Mouse (Mus musculus) cerebellum, postnatal 10 days (tissue): ENCODE results near the gene Gm28051.

ENCODE experiments used
- DNase-seq, 2 experiments: peaks; one replicate each; pipeline ENCODE4 v3.0.0; 2021; ENCODE audit warnings: mixed read lengths in 2 of 2

Gene Gm28051

DNA sequence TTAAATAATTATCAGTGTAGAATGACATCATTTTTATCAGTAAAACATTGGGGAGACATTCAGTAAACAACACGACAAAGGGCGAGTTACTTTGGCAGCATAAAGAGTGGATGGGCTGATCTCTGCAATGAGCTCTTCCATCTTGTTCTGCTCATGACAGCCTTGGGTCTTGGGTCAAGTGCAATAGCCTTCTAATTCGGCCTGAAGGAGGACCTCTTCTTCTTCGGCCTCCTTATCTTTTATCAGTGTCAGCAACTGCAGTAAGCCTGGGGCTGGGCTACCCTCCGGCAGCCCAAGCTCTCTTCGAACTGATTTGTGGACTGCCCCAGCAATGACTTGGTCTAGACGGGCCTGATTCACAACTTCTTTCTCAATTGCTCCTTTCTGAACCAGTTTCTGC is 15.5 kb downstream of the Gm28051 start:
- DNase-seq: no peak

DNA sequence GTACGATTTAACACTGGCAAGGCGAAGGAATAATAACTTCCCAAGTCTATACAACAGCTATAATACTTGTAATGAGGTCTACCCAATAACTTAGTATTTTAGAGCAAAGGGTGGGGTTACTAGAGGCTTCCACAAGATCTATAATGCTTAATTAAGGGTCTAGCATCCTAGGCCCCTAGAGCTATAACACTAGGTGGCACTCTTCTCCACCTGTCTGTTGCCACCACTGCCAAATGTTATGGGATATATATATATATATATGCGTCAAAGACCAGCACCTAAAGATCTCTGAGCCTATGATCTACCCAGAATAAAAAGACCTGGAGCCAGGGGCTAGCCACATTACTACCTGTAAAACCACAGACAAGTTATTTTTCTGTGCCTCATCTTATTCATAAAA is 17.3 kb downstream of the Gm28051 start:
- DNase-seq: peak; percentile 30 to 45

DNA sequence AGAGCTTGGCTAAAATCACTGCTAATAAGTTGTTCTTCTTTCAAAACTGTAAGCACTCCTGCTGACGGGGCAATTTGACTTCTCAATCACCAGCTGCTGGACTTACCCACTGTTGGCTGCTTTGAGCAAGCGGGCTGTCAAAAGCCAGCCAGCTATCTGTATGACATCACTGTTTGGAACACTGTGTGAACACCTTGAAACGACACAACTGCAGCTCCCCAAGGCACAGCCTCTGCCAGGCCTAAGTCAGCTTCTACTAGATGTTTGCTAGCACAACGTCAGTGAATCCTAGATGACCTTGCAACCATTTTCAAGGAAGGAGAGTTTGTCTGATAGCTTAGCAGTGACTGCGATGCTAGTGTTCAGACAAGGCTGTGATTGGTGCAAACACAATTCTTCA is 18.5 kb downstream of the Gm28051 start:
- DNase-seq: no peak

DNA sequence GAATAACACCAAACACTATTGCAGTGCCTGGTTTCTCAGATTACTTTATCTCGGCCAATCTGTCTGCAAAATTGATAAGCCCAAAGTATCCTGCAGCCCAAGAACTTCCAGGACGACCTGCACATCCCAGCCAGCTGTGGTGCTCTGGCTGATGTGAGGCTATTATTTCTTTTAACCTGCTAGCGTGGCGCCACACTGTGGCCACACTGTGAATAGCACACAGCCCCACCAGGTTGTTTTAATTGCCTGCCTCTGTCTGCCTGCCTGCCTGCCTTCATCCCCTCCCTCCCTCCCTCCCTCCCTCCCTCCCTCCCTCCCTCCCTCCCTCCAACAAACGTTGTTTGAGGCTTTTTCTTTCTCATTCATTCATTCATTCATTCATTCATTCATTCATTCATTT is 24.2 kb downstream of the Gm28051 start:
- peak; percentile 53 to 55 for DNase-seq

DNA sequence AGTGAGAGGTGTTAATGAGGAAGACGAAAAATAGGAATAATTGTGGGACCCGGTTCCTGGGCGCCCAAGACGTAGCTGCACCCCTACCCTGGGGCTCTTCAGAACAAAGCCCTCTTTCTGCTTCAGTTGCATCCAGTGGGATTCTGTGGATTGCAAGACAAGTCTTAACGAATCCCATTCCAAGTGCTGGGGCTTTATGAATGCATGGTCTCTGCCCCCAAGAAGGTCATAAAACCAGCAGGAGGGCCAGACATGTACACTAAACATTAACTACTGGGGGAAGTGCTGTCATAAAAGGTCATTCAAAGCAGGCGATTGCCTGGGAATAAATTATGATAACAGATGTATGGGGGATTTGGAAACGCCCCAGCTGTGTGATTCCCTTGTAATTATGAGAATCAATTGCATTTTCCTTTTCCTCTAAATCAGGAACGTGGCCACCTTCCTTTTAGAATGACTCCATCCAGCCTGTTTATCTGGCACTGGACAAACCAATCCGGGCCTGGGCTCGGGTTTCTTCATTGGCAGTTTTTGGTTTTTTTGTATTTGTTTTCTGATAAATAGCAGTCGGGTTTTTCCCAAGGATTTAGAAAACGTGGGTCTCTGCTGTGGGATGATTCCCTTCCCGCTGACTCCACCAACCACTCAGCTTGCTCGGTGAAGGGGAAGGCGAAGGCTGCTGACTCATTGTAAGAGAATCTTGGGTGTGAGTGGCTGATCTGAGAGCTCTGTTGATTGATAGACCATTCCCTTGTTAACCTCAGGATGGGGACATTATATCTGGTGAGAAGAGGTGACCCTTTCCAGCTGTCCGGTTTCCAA is 26.6 kb downstream of the Gm28051 start:
- peak; percentile 44 to 53 for DNase-seq

DNA sequence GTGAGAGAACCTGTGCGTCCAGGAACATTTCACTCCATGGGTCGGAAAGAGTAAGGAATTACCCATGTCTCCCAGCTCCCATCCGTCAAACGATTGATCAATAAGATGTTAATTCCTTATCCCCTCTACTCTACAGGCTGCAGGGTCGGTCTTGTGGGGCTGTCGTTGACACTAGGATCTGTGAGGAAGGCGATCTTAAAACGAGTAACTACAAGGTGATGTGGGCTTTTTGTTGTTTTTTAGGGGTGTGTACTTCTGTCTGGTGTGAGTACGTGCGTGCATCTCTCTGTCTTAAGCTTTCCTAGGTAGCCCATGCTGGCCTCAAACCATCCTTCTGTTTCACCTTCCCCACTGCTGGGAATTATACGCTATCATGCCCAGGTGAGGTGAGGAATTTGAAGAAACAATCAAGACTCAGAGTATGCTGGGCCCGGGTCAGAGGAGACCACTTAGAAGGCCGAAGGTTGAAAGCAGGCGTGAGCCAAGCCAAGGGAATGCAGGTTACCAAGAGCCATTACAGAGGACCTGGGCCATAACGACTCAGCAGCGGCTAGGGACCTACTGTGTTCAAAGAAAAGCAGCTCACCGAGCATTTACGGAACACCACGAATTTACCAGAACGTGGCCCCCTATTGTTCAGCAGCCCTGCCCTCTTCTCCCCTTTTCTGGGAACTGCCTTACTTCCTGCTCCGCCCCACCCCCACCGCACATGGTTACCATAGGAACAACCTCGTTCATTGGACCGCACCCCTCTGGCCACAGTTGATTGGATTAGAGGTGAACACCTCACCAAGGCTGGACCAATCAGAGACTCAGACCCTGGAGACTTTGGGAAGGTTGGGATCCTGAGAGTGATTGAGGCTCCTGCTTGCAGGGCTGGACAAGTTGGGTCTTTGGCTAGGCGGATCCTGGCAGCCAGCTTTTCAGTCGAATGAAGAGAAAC is 27.4 kb downstream of the Gm28051 start:
- peak; percentile 96 for DNase-seq

DNA sequence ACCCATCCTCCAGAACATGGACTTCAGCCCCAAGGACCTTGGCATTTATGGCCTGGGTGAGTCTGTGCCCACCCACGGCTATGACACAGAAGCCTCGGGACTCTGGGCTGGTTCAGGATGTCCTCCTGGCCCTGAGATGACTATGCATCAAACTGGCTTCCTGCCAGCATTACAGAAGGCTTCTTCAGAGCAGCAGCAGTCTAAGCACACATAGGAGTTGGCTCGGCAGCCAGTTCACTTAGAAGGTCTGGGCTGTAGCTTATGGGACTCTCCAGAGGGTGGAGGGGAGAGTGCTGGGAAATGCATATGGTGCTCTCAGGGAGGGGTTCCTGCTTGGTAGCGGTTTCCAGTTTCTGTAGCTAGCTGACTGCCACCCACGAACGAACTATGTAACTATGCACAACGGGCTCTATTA is 31.8 kb downstream of the Gm28051 start:
- peak in 1 of 2 experiments; percentile 25 for DNase-seq

DNA sequence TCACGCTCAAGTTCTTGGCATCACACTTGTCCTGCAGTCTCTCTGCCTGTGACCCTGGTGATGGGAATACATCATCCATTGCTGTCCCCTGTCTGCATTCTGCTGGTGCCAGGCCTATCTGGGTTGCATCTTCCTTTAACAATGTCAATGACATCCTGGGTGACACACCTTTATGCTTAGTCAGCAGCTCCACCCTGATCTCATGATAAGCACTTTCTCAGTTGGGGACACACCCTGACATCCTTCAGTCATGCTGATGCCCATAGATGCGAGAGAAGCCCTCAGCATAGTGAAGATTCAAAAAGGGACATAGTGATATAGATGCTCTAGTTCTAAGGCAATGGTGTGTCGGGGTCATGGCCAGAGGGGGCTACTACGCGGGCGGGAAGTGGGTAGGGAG is 32.4 kb downstream of the Gm28051 start:
- DNase-seq: no peak

DNA sequence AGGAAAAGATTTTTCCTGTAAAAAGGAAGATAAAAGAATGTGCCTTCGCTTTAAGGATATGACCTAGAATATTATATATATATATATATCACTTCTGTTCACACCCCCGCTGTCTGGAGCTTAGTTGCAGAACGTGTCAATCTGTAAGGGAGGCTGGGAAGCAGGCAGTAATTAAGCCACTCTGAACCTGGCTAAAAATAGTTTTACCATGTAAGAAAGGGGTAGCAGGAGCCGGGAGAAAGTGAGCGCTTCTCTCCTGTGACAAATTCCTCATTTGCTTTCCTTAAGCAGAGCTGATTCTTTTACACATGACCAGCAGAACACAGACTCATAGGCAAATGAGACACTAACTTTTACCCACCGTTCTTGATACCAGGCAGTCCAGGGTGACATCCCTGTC is 33.7 kb downstream of the Gm28051 start:
- DNase-seq: no peak

DNA sequence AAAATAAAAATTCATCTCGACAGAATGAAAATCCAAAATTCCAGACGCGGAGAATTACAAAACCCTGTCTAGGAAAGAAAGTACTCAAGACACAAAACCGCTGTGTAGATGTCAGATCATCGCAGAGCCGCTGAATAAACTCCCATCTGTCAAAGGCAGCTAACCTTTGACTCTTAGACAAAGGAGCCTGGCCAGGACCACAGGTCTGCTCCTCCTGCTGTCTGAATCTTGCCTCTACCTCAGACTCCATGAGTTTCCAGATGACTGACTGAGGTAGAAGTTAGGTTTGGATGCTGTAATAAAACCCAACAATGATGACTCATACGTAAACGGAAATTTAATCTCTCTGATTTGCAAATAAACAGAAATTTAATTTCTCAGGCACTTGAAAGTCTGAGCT is 34.6 kb downstream of the Gm28051 start:
- DNase-seq: no peak

DNA sequence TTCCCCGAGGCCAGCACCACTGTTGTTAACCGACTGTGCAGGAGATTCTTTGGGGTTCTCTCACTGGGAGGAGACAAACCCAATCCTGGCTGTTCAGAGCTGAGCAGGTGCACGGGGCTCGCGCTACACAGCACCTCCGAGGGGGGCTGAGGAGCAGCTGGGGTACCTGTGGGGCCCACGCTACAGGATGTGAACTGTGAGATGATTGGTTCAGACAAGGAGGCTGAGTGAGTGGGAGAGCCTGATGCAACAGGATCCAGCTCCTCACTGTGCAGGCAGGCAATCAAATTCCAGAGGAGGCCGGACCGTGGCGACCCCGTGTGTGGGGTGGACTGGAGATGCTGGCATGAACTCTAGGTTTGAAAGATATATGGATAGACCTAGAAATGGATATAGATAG is 35.1 kb downstream of the Gm28051 start:
- no peak for DNase-seq

DNA sequence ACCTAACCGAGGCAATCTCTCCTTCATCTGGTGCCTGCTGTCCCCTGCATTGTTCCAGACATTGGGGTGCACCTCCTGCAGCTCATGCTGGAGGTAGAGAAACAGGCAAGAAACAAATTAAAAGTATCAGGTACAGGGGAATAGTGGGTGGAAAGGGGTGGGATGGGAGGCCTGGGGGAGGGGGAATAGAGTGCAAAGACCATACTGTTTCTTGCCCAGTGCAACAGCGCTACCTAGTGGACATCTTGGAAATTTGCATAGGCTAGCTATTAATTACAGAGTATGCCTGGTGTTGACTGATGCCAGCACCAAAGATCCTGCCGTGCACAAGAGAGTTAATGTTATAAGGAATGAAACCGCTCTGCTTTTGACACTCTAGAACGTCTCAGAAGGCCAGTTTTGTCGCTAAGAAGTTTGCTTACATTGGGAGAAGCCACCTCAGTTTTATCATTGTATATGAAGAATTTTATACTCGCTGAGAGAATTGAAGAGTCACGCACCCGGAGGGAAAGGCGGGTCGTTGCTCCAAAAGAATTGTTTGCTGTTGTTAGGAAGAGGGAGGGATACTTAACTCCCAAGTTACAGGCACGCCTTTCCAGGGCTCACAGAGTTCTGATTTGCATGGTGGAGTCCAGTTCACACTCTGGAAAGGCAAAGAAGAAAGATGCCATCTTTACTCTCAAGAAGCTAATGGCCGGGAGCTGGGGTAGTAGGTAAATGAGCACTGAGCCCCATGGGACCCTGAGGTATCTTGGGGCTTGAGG is 37.8 kb downstream of the Gm28051 start:
- DNase-seq: peak; percentile 83 to 87

DNA sequence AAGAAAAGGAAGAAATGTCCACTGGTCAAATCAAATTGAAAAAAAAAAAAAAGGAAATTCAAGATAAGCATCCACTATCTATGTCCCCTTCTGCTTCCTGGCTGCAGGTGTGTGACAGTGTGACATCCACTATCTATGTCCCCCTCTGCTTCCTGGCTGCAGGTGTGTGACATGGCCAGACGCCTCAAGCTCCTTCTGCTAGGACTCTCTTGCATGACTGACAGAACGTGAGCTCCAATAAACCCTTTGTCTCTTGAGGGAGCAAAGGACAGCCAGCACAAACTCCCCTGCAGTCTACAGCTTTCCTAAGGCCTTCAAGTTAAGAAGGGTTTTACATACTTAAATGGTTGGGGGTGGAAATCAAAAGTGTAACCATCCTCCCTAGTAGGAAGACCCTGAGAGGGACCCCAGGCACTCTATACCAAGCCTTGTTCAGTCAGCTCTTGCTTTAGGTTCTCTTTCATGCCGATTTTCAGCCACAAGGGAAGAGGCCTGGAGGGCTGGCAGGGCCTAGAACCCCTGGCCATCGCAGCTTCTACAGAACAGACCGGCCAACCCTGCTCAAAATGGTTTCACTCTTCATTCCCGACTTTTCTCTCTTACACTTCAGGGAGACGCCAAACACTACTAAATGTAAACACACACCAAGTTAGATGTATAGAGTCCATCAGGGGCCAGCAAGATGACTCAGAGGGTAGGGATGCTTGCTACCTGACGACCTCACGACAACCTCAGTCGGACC is 42.7 kb downstream of the Gm28051 start:
- DNase-seq: no peak

DNA sequence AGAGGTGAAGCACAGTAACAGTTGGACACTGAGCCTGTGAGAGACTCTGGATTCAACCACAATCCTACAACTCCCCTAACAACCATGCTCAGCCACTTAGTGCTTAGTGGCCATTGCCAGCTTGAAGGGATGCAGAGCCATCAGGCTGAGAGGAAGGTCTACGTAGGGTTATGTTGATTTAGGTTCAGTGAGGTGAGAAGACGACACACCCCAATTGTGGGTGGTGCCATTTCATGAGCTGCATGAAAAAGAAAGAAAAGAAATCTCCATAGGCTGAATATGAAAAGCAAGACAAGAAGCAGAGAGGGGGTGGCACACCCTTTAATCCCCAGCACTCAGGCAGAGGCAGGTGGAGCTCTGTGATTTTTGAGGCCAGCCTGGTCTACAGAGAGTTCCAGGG is 43.4 kb downstream of the Gm28051 start:
- DNase-seq: no peak

DNA sequence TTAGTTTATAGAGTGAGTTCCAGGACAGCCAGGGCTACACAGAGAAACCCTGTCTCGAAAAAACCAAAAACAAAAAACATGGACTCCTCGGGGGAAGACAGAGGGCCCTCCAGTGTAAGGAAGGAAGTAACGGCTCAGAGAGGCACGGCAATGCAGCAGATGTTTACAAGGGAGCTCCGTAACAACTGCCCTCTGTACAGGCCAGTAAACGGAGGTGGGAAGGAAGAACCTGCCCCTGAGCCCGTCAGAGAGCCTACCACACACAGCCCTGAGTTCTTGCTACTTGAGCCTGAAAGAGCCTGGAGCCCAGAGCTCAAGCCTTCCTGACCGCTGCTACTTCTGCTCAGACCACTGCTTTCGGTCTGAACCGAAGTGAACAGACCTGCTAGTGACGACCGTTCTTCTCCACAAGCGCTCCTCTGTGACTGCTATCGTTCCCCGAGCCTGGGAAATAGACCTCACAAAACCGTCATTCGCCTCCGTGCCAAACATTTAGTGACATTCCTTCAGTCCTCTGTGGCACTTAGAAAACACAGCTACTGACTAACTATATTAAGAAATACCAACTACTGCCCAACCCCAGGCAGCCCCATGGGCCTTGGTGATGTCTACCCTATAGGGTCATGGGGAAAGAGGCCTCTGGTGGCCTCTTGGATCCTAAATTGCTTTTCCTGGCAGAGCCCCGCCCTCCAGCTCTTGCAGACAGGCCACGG is 44.3 kb downstream of the Gm28051 start:
- no peak for DNase-seq

DNA sequence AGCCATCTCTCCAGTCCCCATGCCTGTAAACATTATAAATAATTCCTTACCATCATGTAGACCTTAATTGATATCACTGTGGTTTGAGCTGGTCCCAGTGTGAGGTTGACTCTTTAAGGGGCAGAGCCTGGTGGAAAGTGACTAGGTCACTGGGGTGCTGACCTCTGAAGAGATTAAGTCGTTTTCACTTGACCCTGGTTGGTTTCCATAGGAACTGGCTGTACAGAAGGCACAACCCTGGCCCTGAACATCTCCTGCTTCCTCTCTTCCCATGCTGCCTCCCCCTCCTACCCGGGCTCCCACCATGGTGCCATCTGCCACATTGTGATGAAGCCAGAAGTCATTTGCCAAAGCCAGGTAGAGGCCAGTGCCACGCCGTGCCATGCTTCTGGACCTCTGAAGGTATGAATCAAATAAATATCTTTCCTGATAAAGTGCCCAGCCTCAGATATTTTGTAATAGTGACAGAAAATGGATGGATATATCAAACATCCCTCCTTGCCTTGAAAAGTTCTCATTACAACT is 46.7 kb downstream of the Gm28051 start:
- peak; percentile 69 to 82 for DNase-seq

DNA sequence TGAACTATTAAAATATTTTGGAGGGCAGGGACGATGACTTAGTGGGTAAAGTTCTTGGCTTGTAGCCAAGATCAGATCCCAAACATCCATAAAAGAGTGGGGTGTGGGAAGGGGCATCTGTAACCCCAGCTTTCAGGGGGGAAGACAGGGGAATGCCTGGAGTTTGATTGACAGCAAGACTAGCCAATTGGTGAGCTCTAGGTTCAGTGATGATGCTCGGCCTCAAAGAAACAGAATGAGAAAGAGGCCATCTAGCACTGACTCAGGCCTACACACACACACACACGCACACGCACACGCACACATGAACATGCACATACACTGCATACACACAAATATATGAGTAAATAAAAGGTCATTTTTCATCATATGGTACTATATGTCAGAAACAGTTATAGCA is 47.7 kb downstream of the Gm28051 start:
- no peak for DNase-seq

DNA sequence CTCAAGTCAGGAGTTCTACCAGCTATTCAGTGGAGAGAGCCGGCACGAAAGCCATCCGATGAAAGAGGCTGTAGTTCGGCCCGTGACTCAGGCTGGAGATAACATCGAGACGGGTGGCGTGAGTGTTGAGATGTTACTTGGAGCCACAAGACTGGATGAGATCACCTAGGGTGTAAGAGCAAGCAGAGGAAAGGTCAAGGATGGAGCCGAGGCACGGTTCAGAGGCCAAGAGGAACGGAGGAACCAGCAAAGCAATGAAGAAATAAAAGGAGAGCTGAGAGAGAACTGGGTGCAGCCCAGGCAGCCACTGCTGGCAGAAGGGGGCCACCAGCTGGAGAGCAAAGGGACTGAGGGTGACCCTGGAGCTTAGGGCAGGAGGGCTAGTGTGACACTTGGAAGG is 49.3 kb downstream of the Gm28051 start:
- DNase-seq: peak in 1 of 2 experiments; percentile 46

DNA sequence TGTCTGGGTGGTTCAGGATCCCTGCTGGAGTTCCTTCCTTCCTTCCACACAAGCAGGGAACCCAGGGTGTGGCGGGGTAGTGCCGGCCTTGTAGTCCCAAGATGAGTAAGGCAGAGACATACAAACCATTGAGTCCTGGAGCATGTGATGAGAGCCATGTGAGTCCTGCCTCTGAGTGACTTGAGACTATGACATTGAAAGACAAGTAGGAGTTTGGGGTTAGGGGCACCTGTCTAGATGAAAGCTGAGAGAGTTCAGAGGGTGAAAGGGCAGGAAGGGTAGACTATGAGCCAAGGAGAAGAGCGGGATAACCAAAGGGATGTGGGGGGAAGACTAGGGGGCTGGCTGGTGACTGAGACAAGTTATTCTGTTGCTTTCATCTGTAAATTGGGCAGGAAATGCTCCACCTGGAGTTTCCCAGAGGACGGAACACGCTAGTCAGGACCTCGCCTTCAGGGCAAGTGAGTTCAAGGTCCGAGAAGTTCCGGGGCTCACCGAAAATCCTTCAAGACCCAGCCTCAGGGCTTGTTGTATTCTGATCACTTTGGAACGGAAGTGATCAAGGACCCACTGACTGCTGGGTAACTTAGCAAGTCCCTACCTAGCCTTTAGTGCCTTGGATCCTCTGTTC is 50.6 kb downstream of the Gm28051 start:
- no peak for DNase-seq

DNA sequence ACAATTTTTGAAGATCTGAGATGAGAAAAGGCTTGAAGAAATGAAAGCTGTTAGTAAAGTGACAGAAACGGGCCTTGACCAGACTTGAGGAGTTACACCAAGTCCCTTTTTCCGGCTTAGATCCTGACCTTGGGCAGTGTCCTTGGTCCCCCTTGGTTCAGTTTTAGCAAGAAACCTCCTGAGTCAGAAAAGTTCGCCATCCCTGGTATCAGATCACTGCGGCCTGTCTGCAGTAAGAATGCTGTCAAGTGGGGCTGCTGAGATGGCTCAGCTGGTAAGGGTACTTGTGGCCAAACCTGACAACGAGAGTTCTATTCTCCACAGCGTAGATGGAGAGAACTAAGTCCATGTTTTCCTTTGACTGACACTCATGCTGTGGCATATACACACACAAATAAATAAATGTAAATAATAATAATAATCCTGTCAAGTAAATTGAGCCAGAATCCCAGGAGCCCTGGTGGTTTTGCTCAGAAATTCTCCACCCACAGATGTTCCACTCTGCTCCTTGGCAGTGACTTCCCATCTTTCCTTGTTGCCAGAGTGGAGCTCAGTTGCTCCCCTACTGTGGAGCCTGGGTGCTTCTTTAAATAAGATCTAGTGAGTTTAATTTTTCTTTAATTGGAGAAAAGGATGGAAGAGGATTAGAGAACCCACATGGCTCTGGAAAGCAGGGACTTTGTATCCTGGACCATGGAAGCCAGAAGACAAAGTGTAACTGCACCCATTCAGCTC is 51.5 kb downstream of the Gm28051 start:
- no peak for DNase-seq
